Mouse (Mus musculus): ENCODE results near the gene Lig1. TPM values are rescaled to one million over a fixed set of nuclear protein-coding genes. Genes with fewer than 3 reads are reported as not detected.

The Lig1 gene
- polyA plus RNA-seq, 2 experiments = 75.9 to 88.2 TPM

DNA sequence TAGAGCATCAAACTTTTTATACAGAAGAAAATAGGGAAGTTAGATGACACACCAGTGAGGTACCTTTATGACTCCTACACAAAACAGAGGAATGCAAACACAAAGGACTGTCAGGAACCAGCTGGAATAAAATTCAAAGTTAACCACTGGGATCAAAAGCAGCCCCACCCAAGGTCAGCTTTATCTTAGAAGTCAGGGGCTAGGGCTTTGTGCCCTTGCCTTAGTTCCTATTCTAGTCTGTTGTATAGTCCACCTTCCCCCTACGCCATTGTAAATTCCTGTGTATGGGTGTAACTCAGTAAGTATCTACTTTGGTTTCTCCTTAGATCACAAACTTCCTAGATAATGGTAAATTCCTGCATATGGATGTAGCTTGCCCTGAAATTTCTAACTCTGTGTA lies 20.6 kb downstream of the Lig1 start:
- no peak for DNase-seq (ENCODE audit: low spot score)
- Histone ChIP-seq H3K4me3 (replicated peaks; ENCODE audit: low read length) (no peak overlapping the region), H3K36me3 (ENCODE audit: control insufficient read depth, insufficient read depth, low read length) (peaks cover 89% of the 10 kb centered on the region), H3K27ac (replicated peaks; ENCODE audit: low read depth, low read length) (no peak overlapping the region), H3K9ac (ENCODE audit: low read depth, low read length, severe bottlenecking) (no peak overlapping the region), H3K27me3 (ENCODE audit: control insufficient read depth, insufficient read depth, low read length) (no peaks in the 10 kb centered on the region), H3K9me3 (ENCODE audit: control insufficient read depth, low read length) (no peaks in the 10 kb centered on the region), H3K4me1 (ENCODE audit: control insufficient read depth, insufficient read depth, low read length) (no peaks in the 10 kb centered on the region), H3K4me2 (replicated peaks; ENCODE audit: low read depth, low read length, severe bottlenecking) (no peak overlapping the region)
- no peak for TF ChIP-seq POLR2A (IDR thresholded peaks at IDR 0.05; ENCODE audit: borderline replicate concordance, extremely low read depth, insufficient read depth, insufficient read length)
- ATAC-seq (ENCODE audit: low FRiP score, low read depth) = no peak
- WGBS = 93% methylated on average over 1 of the region's 1 CpGs

DNA sequence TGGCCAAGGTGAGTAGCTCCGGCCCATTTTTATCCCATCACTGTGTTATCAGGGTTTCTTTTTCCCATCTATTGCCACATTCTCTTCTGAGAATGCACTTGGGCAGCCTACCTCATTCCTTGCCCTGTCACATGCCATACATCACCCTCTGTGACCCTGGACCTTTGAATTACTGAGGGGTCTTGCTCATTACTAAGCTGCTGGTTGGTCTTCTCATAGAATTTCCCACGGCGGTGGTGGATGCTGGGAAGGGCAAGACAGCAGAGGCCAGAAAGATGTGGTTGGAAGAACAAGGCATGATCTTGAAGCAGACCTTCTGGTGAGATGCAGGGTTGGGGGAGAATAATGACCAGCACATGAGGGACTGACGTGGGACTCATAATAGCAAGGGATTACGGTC lies 21.7 kb downstream of the Lig1 start:
- DNase-seq (ENCODE audit: low spot score) = no peak
- H3K27me3 ChIP-seq (ENCODE audit: control insufficient read depth, insufficient read depth, low read length) = no peaks in the 10 kb centered on the region
- no peak overlapping the region for H3K27ac ChIP-seq (replicated peaks; ENCODE audit: low read depth, low read length)
- no peak overlapping the region for H3K4me2 ChIP-seq (replicated peaks; ENCODE audit: low read depth, low read length, severe bottlenecking)
- no peak overlapping the region for H3K9ac ChIP-seq (ENCODE audit: low read depth, low read length, severe bottlenecking)
- no peak overlapping the region for H3K4me3 ChIP-seq (replicated peaks; ENCODE audit: low read length)
- H3K9me3 ChIP-seq (ENCODE audit: control insufficient read depth, low read length) = no peaks in the 10 kb centered on the region
- H3K36me3 ChIP-seq (ENCODE audit: control insufficient read depth, insufficient read depth, low read length) = peaks cover 89% of the 10 kb centered on the region
- H3K4me1 ChIP-seq (ENCODE audit: control insufficient read depth, insufficient read depth, low read length) = no peaks in the 10 kb centered on the region
- WGBS = 93% methylated on average over 5 of the region's 5 CpGs
- TF ChIP-seq POLR2A (IDR thresholded peaks at IDR 0.05; ENCODE audit: borderline replicate concordance, extremely low read depth, insufficient read depth, insufficient read length) = no peak
- no peak for ATAC-seq (ENCODE audit: low FRiP score, low read depth)

DNA sequence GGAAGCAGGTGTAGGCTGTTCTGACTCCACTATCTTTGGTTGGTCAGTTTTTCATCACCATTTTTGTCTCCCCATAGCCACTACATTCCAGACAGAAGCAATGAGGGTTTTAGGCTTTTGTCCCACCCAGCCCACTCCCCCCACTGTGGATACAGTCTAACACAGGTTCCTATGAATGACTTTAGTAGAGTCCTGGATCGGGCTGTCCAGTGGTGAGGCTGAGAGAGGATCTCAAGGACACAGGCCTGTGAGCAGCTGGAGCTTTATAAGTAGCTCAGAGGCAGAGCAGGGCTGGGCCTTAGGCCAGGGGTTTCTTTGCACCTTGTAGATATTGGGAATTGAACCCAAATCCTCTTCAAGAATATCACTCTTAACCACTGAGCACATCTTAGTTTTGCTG lies 24.6 kb downstream of the Lig1 start:
- WGBS = 94% methylated on average over 1 of the region's 1 CpGs
- no peak for ATAC-seq (ENCODE audit: low FRiP score, low read depth)
- DNase-seq (ENCODE audit: low spot score) = no peak
- TF ChIP-seq POLR2A (IDR thresholded peaks at IDR 0.05; ENCODE audit: borderline replicate concordance, extremely low read depth, insufficient read depth, insufficient read length) = no peak
- Histone ChIP-seq H3K27me3 (ENCODE audit: control insufficient read depth, insufficient read depth, low read length) (no peaks in the 10 kb centered on the region), H3K9me3 (ENCODE audit: control insufficient read depth, low read length) (no peaks in the 10 kb centered on the region), H3K4me2 (replicated peaks; ENCODE audit: low read depth, low read length, severe bottlenecking) (no peak overlapping the region), H3K4me1 (ENCODE audit: control insufficient read depth, insufficient read depth, low read length) (no peaks in the 10 kb centered on the region), H3K9ac (ENCODE audit: low read depth, low read length, severe bottlenecking) (no peak overlapping the region), H3K4me3 (replicated peaks; ENCODE audit: low read length) (no peak overlapping the region), H3K36me3 (ENCODE audit: control insufficient read depth, insufficient read depth, low read length) (peaks cover 88% of the 10 kb centered on the region), H3K27ac (replicated peaks; ENCODE audit: low read depth, low read length) (no peak overlapping the region)

DNA sequence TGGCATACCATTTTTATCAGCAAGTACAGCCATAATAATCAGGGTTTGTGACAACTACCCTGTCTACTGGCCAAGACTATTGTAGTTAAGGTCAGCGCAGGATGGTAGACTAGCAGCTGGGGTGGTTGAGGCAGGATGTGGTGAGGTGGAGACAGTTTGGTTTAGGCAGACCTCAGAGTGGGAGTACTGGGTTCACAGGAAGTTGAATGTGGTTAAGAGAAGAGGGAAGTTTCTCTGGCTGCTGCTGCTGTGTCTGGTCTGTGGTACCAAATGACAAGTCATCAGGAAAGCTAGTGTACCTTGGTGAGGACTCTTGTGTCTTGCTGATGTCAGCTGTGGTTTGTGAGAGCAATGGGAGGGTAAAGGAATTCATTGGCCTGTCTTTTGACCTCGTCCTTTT lies 25.7 kb downstream of the Lig1 start:
- Histone ChIP-seq H3K27me3 (ENCODE audit: control insufficient read depth, insufficient read depth, low read length) (no peaks in the 10 kb centered on the region), H3K4me2 (replicated peaks; ENCODE audit: low read depth, low read length, severe bottlenecking) (no peak overlapping the region), H3K27ac (replicated peaks; ENCODE audit: low read depth, low read length) (no peak overlapping the region), H3K4me3 (replicated peaks; ENCODE audit: low read length) (no peak overlapping the region), H3K9me3 (ENCODE audit: control insufficient read depth, low read length) (no peaks in the 10 kb centered on the region), H3K36me3 (ENCODE audit: control insufficient read depth, insufficient read depth, low read length) (peaks cover 91% of the 10 kb centered on the region), H3K4me1 (ENCODE audit: control insufficient read depth, insufficient read depth, low read length) (no peaks in the 10 kb centered on the region), H3K9ac (ENCODE audit: low read depth, low read length, severe bottlenecking) (no peak overlapping the region)
- no peak for TF ChIP-seq POLR2A (IDR thresholded peaks at IDR 0.05; ENCODE audit: borderline replicate concordance, extremely low read depth, insufficient read depth, insufficient read length)
- WGBS = 86% methylated on average over 2 of the region's 2 CpGs
- ATAC-seq (ENCODE audit: low FRiP score, low read depth) (no peak), DNase-seq (ENCODE audit: low spot score) (no peak)

DNA sequence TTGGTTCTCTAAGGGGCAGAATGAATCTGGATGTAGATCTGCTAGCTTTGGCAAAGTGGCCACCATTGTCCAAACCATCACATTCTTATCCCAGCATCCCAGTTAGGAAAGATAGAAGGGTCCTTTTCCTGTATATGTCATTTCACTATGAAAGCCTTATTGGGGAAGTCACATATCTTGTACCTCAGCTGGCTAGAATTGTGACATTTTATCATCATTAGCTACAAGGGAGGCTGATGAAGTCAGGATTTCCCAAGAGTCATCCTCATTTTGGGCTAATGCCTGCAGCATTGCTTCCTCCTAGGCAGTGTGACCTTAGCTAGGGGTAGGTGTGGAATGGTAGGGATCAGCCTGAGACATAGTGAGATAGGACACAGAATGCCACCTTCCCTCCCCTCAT lies 26.3 kb downstream of the Lig1 start:
- H3K36me3 ChIP-seq (ENCODE audit: control insufficient read depth, insufficient read depth, low read length) = peaks cover 94% of the 10 kb centered on the region
- H3K4me2 ChIP-seq (replicated peaks; ENCODE audit: low read depth, low read length, severe bottlenecking) = no peak overlapping the region
- no peaks in the 10 kb centered on the region for H3K9me3 ChIP-seq (ENCODE audit: control insufficient read depth, low read length)
- ATAC-seq (ENCODE audit: low FRiP score, low read depth) (no peak), DNase-seq (ENCODE audit: low spot score) (no peak)
- no peak overlapping the region for H3K27ac ChIP-seq (replicated peaks; ENCODE audit: low read depth, low read length)
- no peak for TF ChIP-seq POLR2A (IDR thresholded peaks at IDR 0.05; ENCODE audit: borderline replicate concordance, extremely low read depth, insufficient read depth, insufficient read length)
- no peak overlapping the region for H3K4me3 ChIP-seq (replicated peaks; ENCODE audit: low read length)
- H3K9ac ChIP-seq (ENCODE audit: low read depth, low read length, severe bottlenecking) = no peak overlapping the region
- H3K27me3 ChIP-seq (ENCODE audit: control insufficient read depth, insufficient read depth, low read length) = no peaks in the 10 kb centered on the region
- no peaks in the 10 kb centered on the region for H3K4me1 ChIP-seq (ENCODE audit: control insufficient read depth, insufficient read depth, low read length)

DNA sequence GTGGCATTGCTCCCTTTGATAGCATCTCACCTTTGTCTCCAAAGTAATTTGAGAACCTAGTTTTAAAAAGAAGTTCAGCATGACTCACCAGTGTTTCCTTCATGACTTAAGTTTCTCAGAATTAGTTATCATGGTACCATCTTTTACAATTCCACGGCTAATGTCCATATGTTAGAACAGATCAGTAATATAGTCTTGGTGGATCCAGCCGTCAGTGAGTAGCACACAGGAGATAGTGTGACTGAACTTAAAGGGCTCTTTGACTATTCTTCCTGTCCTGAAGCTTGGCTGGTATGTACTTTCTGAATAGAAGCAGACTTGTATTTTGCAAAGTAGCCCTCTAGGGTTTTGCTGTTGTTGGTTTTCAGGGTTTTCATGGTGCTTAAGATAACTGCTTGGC lies 32.3 kb downstream of the Lig1 start:
- Histone ChIP-seq H3K9me3 (ENCODE audit: control insufficient read depth, low read length) (no peaks in the 10 kb centered on the region), H3K27me3 (ENCODE audit: control insufficient read depth, insufficient read depth, low read length) (no peaks in the 10 kb centered on the region), H3K4me1 (ENCODE audit: control insufficient read depth, insufficient read depth, low read length) (no peaks in the 10 kb centered on the region), H3K4me2 (replicated peaks; ENCODE audit: low read depth, low read length, severe bottlenecking) (no peak overlapping the region), H3K9ac (ENCODE audit: low read depth, low read length, severe bottlenecking) (no peak overlapping the region), H3K27ac (replicated peaks; ENCODE audit: low read depth, low read length) (no peak overlapping the region), H3K4me3 (replicated peaks; ENCODE audit: low read length) (no peak overlapping the region), H3K36me3 (ENCODE audit: control insufficient read depth, insufficient read depth, low read length) (peaks cover 70% of the 10 kb centered on the region)
- 89% methylated on average over 2 of the region's 2 CpGs for WGBS
- ATAC-seq (ENCODE audit: low FRiP score, low read depth) (no peak), DNase-seq (ENCODE audit: low spot score) (no peak)
- no peak for TF ChIP-seq POLR2A (IDR thresholded peaks at IDR 0.05; ENCODE audit: borderline replicate concordance, extremely low read depth, insufficient read depth, insufficient read length)
